Mouse (Mus musculus): Measurements from ENCODE around the gene Sntb2. TPM values are rescaled to one million over a fixed set of nuclear protein-coding genes. Genes with fewer than 3 reads are reported as not detected.

The Sntb2 gene
- polyA plus RNA-seq (2015; fragmentation: Nextera tagmentation; extraction: Ambion mirVana): 14.9 and 17.8 TPM in 2 replicates

DNA sequence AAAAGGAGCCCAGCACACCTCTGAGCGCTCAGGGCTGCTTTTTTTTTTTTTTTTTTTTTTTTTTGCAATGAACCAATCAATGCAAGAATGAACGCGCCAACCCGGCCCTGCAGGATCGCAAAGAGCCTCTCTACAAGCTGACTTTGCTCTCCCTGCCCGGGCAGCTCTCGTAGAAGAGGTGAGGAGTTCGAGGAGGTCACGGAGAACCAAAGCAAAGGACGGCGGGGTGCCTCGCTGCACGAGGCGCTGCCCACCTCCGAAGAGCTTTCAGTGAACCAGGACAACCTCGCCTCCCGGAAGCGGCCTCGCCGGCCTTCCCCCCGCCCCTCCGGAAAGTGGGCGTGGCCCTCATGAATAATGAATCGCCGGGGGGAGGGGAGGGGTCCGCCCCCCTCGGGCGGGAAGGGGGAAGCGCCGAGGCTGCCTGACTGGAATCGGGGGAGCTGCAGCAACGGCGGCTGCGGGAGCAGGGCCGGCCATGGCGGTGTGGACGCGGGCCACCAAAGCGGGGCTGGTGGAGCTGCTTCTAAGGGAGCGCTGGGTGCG lies at the start of gene Sntb2:
Gene Sntb2 (plus strand): TSS at position 427 of the 546 bp plus-strand sequence.
- peak within 1 kb of the TSS; percentile 93 for H3K4me3 ChIP-seq
- ATAC-seq (ENCODE audit: insufficient number of reproducible peaks, low FRiP score, low TSS enrichment, low read depth): peak; percentile 67
- H3K9me3 ChIP-seq: no peaks in the 10 kb centered on the region
- peak within 1 kb of the TSS; percentile 95 for H3K9ac ChIP-seq
- H3K4me1 ChIP-seq: peaks cover 44% of the 10 kb centered on the region
- peak within 1 kb of the TSS; percentile 93 for H3K27ac ChIP-seq
- H3K4me2 ChIP-seq: peak within 1 kb of the TSS; percentile 69
- H3K36me3 ChIP-seq: no peaks in the 10 kb centered on the region
- WGBS: under 1% methylated on average over 40 of the region's 41 CpGs
- no peaks in the 10 kb centered on the region; the same call in 1 of the 2 replicates for H3K27me3 ChIP-seq

- Histone ChIP-seq H3K9ac (no peak overlapping the region), H3K36me3 (peaks cover 41% of the 10 kb centered on the region), H3K4me3 (no peak overlapping the region), H3K27me3 (no peaks in the 10 kb centered on the region), H3K4me1 (peaks cover 7% of the 10 kb centered on the region), H3K27ac (no peak overlapping the region), H3K4me2 (no peak overlapping the region), H3K9me3 (no peaks in the 10 kb centered on the region)
- no peak for ATAC-seq (ENCODE audit: insufficient number of reproducible peaks, low FRiP score, low TSS enrichment, low read depth)
- 46% methylated on average over 5 of the region's 5 CpGs for WGBS
These were observed 48.0 kb upstream of the Sntb2 start for GRCm38 (mm10) chr8:106887336-106888189.

GRCm38 (mm10) chr8:106888803-106889202 lies 46.7 kb upstream of the Sntb2 start:
- no peak overlapping the region for H3K4me3 ChIP-seq
- H3K27ac ChIP-seq: no peak overlapping the region
- no peaks in the 10 kb centered on the region for H3K9me3 ChIP-seq
- WGBS: 80% methylated on average over 3 of the region's 3 CpGs
- ATAC-seq (ENCODE audit: insufficient number of reproducible peaks, low FRiP score, low TSS enrichment, low read depth): no peak
- peaks cover 7% of the 10 kb centered on the region for H3K4me1 ChIP-seq
- H3K36me3 ChIP-seq: peaks cover 30% of the 10 kb centered on the region
- no peak overlapping the region for H3K4me2 ChIP-seq
- H3K27me3 ChIP-seq: no peaks in the 10 kb centered on the region
- no peak overlapping the region for H3K9ac ChIP-seq

- no peak for ATAC-seq (ENCODE audit: insufficient number of reproducible peaks, low FRiP score, low TSS enrichment, low read depth)
- no peaks in the 10 kb centered on the region for H3K9me3 ChIP-seq
- WGBS: under 1% methylated on average over 15 of the region's 15 CpGs
These were observed 43.2 kb upstream of the Sntb2 start for GRCm38 (mm10) chr8:106892210-106892805.

DNA sequence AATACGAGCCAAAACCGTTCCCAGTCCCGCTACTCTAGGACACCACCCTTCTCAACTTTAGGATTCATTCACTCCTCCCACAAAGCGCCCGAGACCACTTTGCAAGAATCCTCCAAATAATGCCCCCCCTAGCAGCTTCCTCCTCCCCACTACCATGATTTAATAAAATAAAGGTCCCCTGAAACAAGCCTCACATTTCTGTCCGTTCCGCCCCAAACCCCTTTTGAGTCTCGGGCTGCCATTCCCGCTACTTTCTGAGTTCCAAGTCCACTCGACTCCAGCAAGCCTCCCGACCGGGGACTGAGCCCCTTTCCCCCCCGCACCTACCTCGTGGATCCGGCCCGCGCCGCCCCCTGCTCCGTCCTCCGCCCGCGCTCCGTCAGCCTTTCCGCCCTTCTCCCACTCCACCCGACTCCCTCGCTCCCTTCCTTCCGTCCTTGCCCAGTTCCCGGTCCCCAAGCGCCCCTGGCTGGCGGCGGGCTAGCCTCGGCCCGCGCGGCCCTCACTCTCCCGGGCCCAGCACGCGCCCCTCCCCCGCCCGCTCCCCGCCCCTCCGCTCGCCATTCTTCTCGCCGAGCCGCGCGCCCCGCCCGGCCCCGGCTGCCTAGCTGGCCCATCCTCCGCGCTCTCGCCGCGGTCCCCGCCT lies 42.6 kb upstream of the Sntb2 start:
- H3K4me1 ChIP-seq: peaks cover 13% of the 10 kb centered on the region
- H3K4me2 ChIP-seq: peak overlapping the region; percentile 62
- no peaks in the 10 kb centered on the region for H3K27me3 ChIP-seq
- no peaks in the 10 kb centered on the region for H3K9me3 ChIP-seq
- 3% methylated on average over 49 of the region's 57 CpGs for WGBS
- ATAC-seq (ENCODE audit: insufficient number of reproducible peaks, low FRiP score, low TSS enrichment, low read depth): peak; percentile 67
- peak overlapping the region; percentile 95 for H3K27ac ChIP-seq
- peak overlapping the region; percentile 95 for H3K4me3 ChIP-seq
- H3K36me3 ChIP-seq: peaks cover 28% of the 10 kb centered on the region
- H3K9ac ChIP-seq: peak overlapping the region; percentile 91

More at GRCm38 (mm10) chr8:106892210-106892805, 43.2 kb upstream of the Sntb2 start:
- H3K4me2 ChIP-seq: peak overlapping the region; percentile 62
- H3K27ac ChIP-seq: peak overlapping the region; percentile 95
- no peaks in the 10 kb centered on the region for H3K27me3 ChIP-seq
- peaks cover 22% of the 10 kb centered on the region for H3K36me3 ChIP-seq
- peaks cover 13% of the 10 kb centered on the region for H3K4me1 ChIP-seq
- peak overlapping the region; percentile 95 for H3K4me3 ChIP-seq
- H3K9ac ChIP-seq: peak overlapping the region; percentile 91

GRCm38 (mm10) chr8:106893481-106894156 lies 41.9 kb upstream of the Sntb2 start, which contains the start of gene Utp4:
Gene Utp4 (plus strand): TSS chr8:106893636.
- under 1% methylated on average over 62 of the region's 63 CpGs for WGBS
- H3K4me1 ChIP-seq: peaks cover 13% of the 10 kb centered on the region
- ATAC-seq (ENCODE audit: insufficient number of reproducible peaks, low FRiP score, low TSS enrichment, low read depth): peak; percentile 88

DNA sequence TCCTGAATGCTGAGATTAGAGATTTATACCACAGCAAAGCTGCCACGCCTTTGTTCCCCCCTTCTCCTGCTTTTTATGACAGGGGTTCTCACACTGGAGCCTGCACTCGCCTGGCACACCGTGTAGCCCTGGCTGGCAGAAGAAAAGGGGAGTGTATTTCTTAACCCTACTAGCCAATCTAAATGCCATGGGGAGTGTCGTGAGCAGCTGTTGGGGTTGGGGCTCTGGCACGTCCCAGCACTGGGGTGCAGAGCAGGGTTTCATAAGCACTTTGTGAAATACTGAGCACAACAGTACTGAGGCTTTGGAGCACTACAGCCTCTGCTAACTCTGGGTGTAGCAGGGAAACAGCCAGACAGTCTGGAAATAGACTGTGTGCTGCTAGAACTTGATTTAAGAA lies 36.1 kb upstream of the Sntb2 start:
- Histone ChIP-seq H3K9me3 (no peaks in the 10 kb centered on the region), H3K27me3 (no peaks in the 10 kb centered on the region), H3K4me3 (no peak overlapping the region), H3K9ac (no peak overlapping the region), H3K36me3 (peaks cover 90% of the 10 kb centered on the region), H3K4me2 (no peak overlapping the region), H3K4me1 (peaks cover under 1% of the 10 kb centered on the region; the same call in 1 of the 2 replicates), H3K27ac (no peak overlapping the region)
- no peak for ATAC-seq (ENCODE audit: insufficient number of reproducible peaks, low FRiP score, low TSS enrichment, low read depth)
- 83% methylated on average over 5 of the region's 5 CpGs for WGBS

More at GRCm38 (mm10) chr8:106893481-106894156, 41.9 kb upstream of the Sntb2 start, which contains the start of gene Utp4:
- Histone ChIP-seq H3K36me3 (peaks cover 35% of the 10 kb centered on the region), H3K9ac (peak within 1 kb of the TSS; percentile 91), H3K27ac (peak within 1 kb of the TSS; percentile 95), H3K4me3 (peak within 1 kb of the TSS; percentile 95), H3K9me3 (no peaks in the 10 kb centered on the region), H3K27me3 (no peaks in the 10 kb centered on the region), H3K4me2 (peak within 1 kb of the TSS; percentile 62)

- H3K4me2 ChIP-seq: no peak overlapping the region
- WGBS: 90% methylated on average over 17 of the region's 17 CpGs
- no peak for ATAC-seq (ENCODE audit: insufficient number of reproducible peaks, low FRiP score, low TSS enrichment, low read depth)
These were observed 29.6 kb upstream of the Sntb2 start for GRCm38 (mm10) chr8:106905727-106906480.

DNA sequence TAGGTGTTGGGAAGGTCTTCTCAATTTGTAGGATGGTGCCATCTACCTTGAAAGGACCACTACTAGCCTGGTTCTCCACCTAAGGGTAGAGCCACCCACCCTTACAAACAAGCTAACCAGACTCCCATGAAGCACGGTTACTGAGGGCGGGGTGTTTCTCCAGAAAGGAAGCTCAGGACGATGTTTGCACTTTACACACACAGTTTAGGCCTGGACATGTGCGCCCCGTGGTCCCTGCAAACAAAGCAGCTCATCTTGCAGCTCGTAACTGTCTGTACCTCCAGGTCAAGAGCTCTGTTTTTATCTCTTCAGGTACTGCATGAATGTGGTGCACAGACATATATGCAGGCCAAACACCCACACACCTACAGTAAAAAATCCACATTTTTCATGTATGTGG lies 28.9 kb upstream of the Sntb2 start:
- Histone ChIP-seq H3K27me3 (no peaks in the 10 kb centered on the region), H3K27ac (no peak overlapping the region), H3K36me3 (peaks cover 78% of the 10 kb centered on the region), H3K9ac (no peak overlapping the region), H3K9me3 (no peaks in the 10 kb centered on the region), H3K4me2 (no peak overlapping the region), H3K4me1 (no peaks in the 10 kb centered on the region), H3K4me3 (no peak overlapping the region)
- ATAC-seq (ENCODE audit: insufficient number of reproducible peaks, low FRiP score, low TSS enrichment, low read depth): no peak
- 94% methylated on average over 6 of the region's 6 CpGs for WGBS

More at GRCm38 (mm10) chr8:106905727-106906480, 29.6 kb upstream of the Sntb2 start:
- H3K4me3 ChIP-seq: no peak overlapping the region
- H3K9ac ChIP-seq: no peak overlapping the region
- peaks cover 80% of the 10 kb centered on the region for H3K36me3 ChIP-seq
- no peaks in the 10 kb centered on the region for H3K9me3 ChIP-seq
- H3K4me1 ChIP-seq: no peaks in the 10 kb centered on the region
- no peak overlapping the region for H3K27ac ChIP-seq
- H3K27me3 ChIP-seq: no peaks in the 10 kb centered on the region

- Histone ChIP-seq H3K4me1 (no peaks in the 10 kb centered on the region), H3K27me3 (no peaks in the 10 kb centered on the region), H3K4me2 (no peak overlapping the region), H3K9ac (no peak overlapping the region), H3K9me3 (no peaks in the 10 kb centered on the region), H3K4me3 (no peak overlapping the region), H3K36me3 (peaks cover 77% of the 10 kb centered on the region), H3K27ac (no peak overlapping the region)
- WGBS: 90% methylated on average over 6 of the region's 6 CpGs
- no peak for ATAC-seq (ENCODE audit: insufficient number of reproducible peaks, low FRiP score, low TSS enrichment, low read depth)
These were observed 28.1 kb upstream of the Sntb2 start for GRCm38 (mm10) chr8:106907450-106907849.
